Mouse (Mus musculus) limb, embryonic 12.5 days (tissue): ENCODE data around the gene Slc39a2. TPM values are rescaled to one million over a fixed set of nuclear protein-coding genes. Genes with fewer than 3 reads are reported as not detected.
"Not testable (repeated sequence)": the region's sequence is repeated elsewhere in the genome, so short reads cannot be mapped to it uniquely, and the experiment has no call there.

Source experiments
- ATAC-seq: fragments of 200-750 bp; cut with Nextera tagmentation; 2 replicates; pipeline ENCODE4 v1.8.0; 2017; ENCODE audit warnings: low read depth, moderate TSS enrichment; ENCODE audit not compliant: insufficient number of reproducible peaks, insufficient read depth, low FRiP score, low TSS enrichment
- H3K27ac ChIP-seq: fragments of 300-500 bp; sonication (generic); 2 replicates; pipeline ENCODE4 v1.5.1; 2016; ENCODE audit warnings: mild to moderate bottlenecking, moderate library complexity
- H3K27me3 ChIP-seq: fragments of 300-500 bp; sonication (generic); 2 replicates; pipeline ENCODE4 v1.6.1; 2016; ENCODE audit warnings: mild to moderate bottlenecking, moderate library complexity
- H3K36me3 ChIP-seq: fragments of 300-500 bp; sonication (generic); 2 replicates; pipeline ENCODE4 v1.6.1; 2016; ENCODE audit warnings: mild to moderate bottlenecking, moderate library complexity
- H3K4me1 ChIP-seq: fragments of 300-500 bp; sonication (generic); replicated peaks from 2 replicates; pipeline ENCODE4 v1.6.1; 2016
- H3K4me2 ChIP-seq: fragments of 300-500 bp; sonication (generic); 2 replicates; pipeline ENCODE4 v1.6.1; 2016; ENCODE audit warnings: mild to moderate bottlenecking, moderate library complexity
- H3K4me3 ChIP-seq: fragments of 300-500 bp; sonication (generic); replicated peaks from 2 replicates; pipeline ENCODE4 v1.5.1; 2016; ENCODE audit warnings: mild to moderate bottlenecking
- H3K9ac ChIP-seq: fragments of 300-500 bp; sonication (generic); replicated peaks from 2 replicates; pipeline ENCODE4 v1.6.1; 2016; ENCODE audit warnings: mild to moderate bottlenecking, moderate library complexity
- H3K9me3 ChIP-seq: fragments of 300-500 bp; sonication (generic); 2 replicates; pipeline ENCODE4 v1.6.1; 2016; ENCODE audit warnings: mild to moderate bottlenecking, moderate library complexity
- WGBS: fragments of 180-500 bp; shearing (Covaris S2); methylation state at CpG from one replicate; pipeline ENCODE4 v1.1.7; 2016; 5-methylcytosine and 5-hydroxymethylcytosine counted together
- polyA plus RNA-seq: library from polyadenylated mRNA; unstranded; fragments of >200 nt; fragmentation: Nextera tagmentation; extraction: Ambion mirVana; gene quantifications from 2 replicates; pipeline ENCODE4 v1.2.1, GENCODE M21; 2016

The Slc39a2 gene
- polyA plus RNA-seq, 1 experiment from 2014 or later, result 0.48 TPM

DNA sequence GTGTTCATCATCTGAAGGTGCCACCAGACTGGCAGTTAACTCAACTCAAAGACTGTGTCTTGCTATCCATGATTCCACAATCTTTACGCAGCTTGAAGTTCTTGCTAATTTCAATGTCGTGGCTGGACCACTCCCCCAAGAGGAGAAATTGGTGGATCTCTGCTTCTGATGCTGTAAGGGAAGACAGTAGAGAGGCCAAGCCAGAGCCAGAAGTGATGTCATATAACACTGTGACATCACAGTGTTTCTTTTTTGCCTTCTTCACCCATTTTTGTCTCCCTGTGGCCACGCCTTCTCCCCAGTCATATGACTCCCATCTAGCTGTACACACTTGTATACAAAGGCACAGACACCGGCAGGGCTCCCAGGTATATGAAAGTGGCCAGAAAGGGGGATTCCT lies 25.4 kb downstream of the Slc39a2 start, which contains the start of gene Tppp2:
Gene Tppp2, plus strand, starts transcription at position 301 of the 400 bp plus-strand sequence.
- no peaks in the 10 kb centered on the region for H3K9me3 ChIP-seq
- no peak within 1 kb of the TSS for H3K27ac ChIP-seq
- H3K9ac ChIP-seq, result no peak within 1 kb of the TSS
- peaks cover 16% of the 10 kb centered on the region for H3K4me1 ChIP-seq
- H3K36me3 ChIP-seq, result no peaks in the 10 kb centered on the region
- 85% methylated on average over 4 of the region's 4 CpGs for WGBS
- H3K4me3 ChIP-seq, result no peak within 1 kb of the TSS
- H3K27me3 ChIP-seq, result no peaks in the 10 kb centered on the region; the same call in 1 of the 2 replicates
- no peak within 1 kb of the TSS for H3K4me2 ChIP-seq
- no peak for ATAC-seq

DNA sequence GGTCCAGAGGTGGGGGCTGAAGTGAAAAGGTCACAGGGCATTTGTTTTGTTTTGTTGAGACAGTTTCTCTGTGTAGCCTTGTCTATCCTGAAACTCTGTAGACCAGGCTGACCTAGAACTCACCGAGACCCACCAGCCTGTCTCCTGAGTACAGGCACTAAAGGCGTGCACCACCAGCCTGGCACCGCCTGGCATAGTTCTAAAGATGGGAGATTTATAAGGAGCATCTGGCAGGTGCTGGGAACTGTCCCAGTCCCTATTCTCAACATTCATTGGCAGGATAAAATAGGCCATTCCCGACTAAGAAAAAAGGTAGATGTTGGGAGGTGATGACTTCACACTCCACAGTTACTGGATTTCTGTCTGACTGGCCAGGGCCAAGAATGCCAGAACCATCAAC lies 26.3 kb downstream of the Slc39a2 start:
- no peak overlapping the region for H3K27ac ChIP-seq
- no peaks in the 10 kb centered on the region; the same call in 1 of the 2 replicates for H3K27me3 ChIP-seq
- 91% methylated on average over 4 of the region's 4 CpGs for WGBS
- no peak overlapping the region for H3K9ac ChIP-seq
- H3K4me3 ChIP-seq, result no peak overlapping the region
- no peaks in the 10 kb centered on the region for H3K36me3 ChIP-seq
- H3K4me1 ChIP-seq, result peaks cover 14% of the 10 kb centered on the region
- H3K4me2 ChIP-seq, result no peak overlapping the region
- no peaks in the 10 kb centered on the region for H3K9me3 ChIP-seq
- no peak for ATAC-seq

DNA sequence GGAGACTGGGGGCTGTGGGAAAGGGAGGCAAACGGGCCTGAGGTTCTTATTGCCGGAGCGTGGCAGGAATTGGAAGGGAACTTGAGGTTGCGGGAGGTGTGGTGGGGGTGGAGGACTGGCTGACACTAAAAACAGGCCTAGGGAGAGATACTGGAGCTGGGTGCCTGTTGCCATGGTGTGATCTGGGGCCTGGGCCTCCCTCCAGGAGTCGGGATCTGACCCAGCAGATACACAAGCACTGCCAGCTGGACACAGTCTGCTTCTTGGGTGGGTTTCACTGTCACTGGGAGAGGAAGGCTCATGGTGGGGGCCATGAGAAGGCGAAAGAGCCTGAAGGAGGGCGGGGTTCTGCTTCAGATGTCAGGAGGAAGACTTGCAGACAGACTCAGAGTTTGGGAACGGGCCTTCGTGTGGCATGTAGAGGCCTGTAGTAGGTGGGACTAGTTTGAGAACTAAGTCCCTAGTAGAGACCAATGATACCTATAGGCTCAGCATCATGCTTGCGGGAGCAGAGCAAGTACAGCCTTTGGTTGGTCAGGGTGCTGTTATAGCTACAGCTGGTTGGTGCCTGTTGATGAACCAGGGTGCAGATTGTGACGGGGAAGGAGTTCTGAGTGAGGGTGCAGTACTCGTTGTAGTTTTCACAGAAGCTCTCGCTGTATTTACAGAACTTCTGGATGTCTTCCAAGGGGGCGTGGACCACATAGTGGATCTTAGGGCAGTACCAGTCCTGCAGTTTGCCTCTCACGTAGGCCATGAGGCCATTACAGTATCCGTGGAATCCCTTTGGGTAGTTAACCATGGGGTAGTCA lies 29.3 kb downstream of the Slc39a2 start:
- Histone ChIP-seq H3K36me3 (no peaks in the 10 kb centered on the region), H3K27ac (no peak overlapping the region)
- 81% methylated on average over 16 of the region's 16 CpGs for WGBS

DNA sequence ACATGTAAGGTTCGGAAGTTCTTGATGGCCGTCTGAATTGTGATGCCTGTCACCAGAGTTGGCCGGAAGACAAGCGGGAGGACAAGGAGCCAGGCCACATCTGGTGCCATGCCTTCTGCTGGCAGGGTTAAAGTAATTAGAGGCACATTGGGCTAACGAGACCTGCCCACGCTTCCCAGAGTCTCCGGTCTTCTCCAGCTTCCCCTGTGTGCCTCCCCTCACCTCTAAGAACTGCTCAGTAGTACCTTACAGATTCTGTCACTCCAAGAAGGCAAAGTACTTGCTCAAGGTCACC lies 29.8 kb downstream of the Slc39a2 start, which contains the start of gene Rnase13:
Gene Rnase13, minus strand, starts transcription at position 203 of the 295 bp plus-strand sequence.
- Histone ChIP-seq H3K9me3 (no peaks in the 10 kb centered on the region), H3K4me1 (no peaks in the 10 kb centered on the region; the same call in 1 of the 2 replicates), H3K9ac (no peak within 1 kb of the TSS; the same call in 1 of the 2 replicates), H3K4me3 (no peak within 1 kb of the TSS), H3K27me3 (no peaks in the 10 kb centered on the region; the same call in 1 of the 2 replicates), H3K27ac (no peak within 1 kb of the TSS), H3K4me2 (no peak within 1 kb of the TSS), H3K36me3 (no peaks in the 10 kb centered on the region)
- ATAC-seq, result no peak
- 78% methylated on average over 7 of the region's 7 CpGs for WGBS

More for the DNA sequence above, 29.3 kb downstream of the Slc39a2 start:
- no peak overlapping the region for H3K4me3 ChIP-seq
- H3K9ac ChIP-seq, result no peak overlapping the region; the same call in 1 of the 2 replicates
- H3K27me3 ChIP-seq, result no peaks in the 10 kb centered on the region; the same call in 1 of the 2 replicates
- H3K9me3 ChIP-seq, result no peaks in the 10 kb centered on the region
- no peak overlapping the region for H3K4me2 ChIP-seq
- no peaks in the 10 kb centered on the region; the same call in 1 of the 2 replicates for H3K4me1 ChIP-seq
- ATAC-seq, result 0 out of 2 replicates have a peak, but pooled peaks have one; percentile 28

DNA sequence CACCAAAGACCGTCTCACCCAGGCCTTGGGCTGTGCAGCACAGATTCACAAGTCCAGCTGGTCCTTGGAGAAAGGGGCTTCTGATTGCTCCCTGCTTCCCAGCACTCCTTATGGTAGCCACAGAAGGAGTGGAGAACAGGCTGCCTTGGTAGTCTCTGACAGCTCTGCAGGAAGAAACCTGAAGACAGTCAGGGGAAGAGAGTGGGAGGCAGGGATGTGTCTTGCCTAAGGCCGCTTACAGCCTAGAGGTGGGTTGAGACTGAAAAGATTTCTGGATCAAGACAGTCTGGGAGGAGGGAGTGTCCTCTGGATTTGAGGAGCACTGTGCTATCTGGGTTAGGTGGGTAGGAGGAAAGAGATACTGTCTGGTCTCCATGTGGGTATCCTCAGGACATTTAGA lies 30.2 kb downstream of the Slc39a2 start:
- Histone ChIP-seq H3K4me1 (no peaks in the 10 kb centered on the region; the same call in 1 of the 2 replicates), H3K9ac (no peak overlapping the region), H3K4me2 (no peak overlapping the region), H3K27ac (no peak overlapping the region), H3K9me3 (no peaks in the 10 kb centered on the region), H3K36me3 (no peaks in the 10 kb centered on the region), H3K4me3 (no peak overlapping the region), H3K27me3 (no peaks in the 10 kb centered on the region; the same call in 1 of the 2 replicates)
- no peak for ATAC-seq
- WGBS, result 79% methylated on average over 2 of the region's 2 CpGs

DNA sequence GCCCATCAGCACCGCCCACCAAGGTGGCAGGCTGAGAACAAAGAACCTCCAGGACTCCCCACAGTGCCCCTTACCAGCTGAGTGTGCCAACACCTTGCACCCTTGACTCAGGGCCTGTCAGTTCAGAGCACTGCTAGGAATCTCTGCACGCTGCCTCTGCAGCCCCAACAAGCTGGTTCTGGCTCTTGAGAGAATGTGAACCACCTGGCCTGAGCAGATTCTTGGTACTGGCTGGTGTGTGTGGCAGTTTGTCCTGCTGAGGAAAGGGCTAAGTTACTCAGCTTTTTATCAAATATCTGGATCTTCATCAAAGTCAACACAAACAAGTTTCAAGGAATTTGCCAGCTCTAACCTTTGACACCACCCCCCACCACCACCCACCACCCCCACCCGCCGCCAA lies 30.8 kb downstream of the Slc39a2 start:
- Histone ChIP-seq H3K4me1 (no peaks in the 10 kb centered on the region; the same call in 1 of the 2 replicates), H3K9ac (no peak overlapping the region), H3K36me3 (no peaks in the 10 kb centered on the region), H3K27me3 (no peaks in the 10 kb centered on the region), H3K4me3 (no peak overlapping the region), H3K27ac (no peak overlapping the region), H3K9me3 (no peaks in the 10 kb centered on the region), H3K4me2 (no peak overlapping the region)
- no peak for ATAC-seq
- 71% methylated on average over 4 of the region's 4 CpGs for WGBS

DNA sequence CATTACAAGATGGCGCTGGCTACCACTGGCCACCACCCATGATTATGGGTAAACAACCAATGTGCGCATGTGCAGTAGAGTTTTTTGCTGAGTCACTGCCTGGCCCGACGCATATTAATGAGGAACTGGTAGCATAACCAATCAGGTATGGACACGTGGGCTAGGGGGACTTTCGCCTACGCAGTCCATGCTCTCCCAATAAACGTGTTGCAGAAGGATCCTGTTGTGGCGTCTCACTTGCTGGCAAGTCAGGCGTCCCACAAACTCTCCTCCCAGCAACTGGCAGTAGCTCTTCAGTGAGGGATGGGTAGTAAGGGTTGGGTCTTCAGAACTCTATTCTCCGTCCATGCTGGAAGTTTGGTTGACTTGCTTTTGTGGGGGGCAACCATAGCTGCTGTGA lies 34.2 kb downstream of the Slc39a2 start:
- H3K4me1 ChIP-seq, H3K9ac ChIP-seq, H3K27ac ChIP-seq, ATAC-seq, H3K4me3 ChIP-seq, H3K36me3 ChIP-seq, H3K27me3 ChIP-seq, H3K9me3 ChIP-seq, H3K4me2 ChIP-seq: not testable (repeated sequence)
- WGBS, result 94% methylated on average over 11 of the region's 11 CpGs

DNA sequence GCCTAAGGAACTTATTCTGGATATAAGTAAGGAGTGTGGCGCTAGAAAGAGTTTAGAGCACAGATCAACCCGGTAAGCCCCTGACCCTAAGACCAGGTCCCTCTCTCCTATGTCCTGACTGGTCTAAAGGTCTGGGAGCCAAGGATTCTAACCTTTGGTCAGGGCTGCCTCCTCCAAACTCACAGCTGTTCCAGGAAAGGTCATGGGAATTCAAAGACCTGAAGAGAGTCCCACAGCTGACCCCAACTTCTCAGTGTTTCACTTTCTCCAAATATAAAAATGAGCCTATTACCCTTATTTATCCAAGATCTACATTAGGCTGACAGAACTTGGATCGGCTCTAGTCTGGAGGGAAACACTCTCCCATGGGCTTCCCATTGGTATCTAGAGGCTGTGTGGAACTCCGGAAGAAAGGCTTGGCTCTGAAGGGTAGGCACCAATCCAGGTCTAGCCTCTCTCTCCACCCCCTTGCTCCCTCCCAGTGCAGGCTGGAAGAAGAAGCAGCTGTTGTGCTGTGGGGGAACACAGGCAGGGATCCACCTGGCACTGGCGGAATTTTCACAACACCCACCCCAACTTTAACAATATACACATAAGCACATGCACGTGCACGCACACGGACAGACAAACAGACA lies 36.7 kb downstream of the Slc39a2 start:
- no peak overlapping the region for H3K4me3 ChIP-seq
- peaks cover 5% of the 10 kb centered on the region; the same call in 1 of the 2 replicates for H3K9me3 ChIP-seq
- H3K4me1 ChIP-seq, result peaks cover 8% of the 10 kb centered on the region
- no peak overlapping the region for H3K4me2 ChIP-seq
- H3K36me3 ChIP-seq, result no peaks in the 10 kb centered on the region
- no peak overlapping the region for H3K9ac ChIP-seq
- 80% methylated on average over 8 of the region's 8 CpGs for WGBS
- ATAC-seq, result no peak
- H3K27me3 ChIP-seq, result no peaks in the 10 kb centered on the region
- no peak overlapping the region for H3K27ac ChIP-seq

DNA sequence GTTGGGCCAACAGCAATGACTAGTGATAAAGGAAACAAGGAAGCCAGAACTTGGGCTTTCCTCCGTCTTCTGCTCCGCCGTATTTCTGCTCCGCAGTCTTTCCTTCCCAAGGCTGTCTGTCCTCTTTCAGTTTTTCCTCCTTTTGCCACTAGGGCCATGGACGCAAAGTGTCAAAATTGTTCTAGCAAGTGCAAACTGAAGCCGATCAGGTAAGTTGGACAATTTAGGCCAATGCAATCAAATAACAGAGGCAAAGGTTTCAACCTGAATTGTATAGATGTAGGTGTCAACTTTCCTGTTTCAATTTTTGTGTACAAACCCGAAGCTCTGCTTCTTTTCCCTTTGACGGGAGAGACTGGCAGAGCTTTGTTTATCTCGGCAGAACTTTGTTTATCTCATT lies 37.3 kb downstream of the Slc39a2 start:
- Histone ChIP-seq H3K4me2 (no peak overlapping the region), H3K4me3 (no peak overlapping the region), H3K9ac (no peak overlapping the region), H3K4me1 (peaks cover 8% of the 10 kb centered on the region), H3K27me3 (no peaks in the 10 kb centered on the region), H3K9me3 (peaks cover 8% of the 10 kb centered on the region; the same call in 1 of the 2 replicates), H3K36me3 (no peaks in the 10 kb centered on the region), H3K27ac (no peak overlapping the region)
- WGBS, result 59% methylated on average over 9 of the region's 9 CpGs
- ATAC-seq, result no peak

DNA sequence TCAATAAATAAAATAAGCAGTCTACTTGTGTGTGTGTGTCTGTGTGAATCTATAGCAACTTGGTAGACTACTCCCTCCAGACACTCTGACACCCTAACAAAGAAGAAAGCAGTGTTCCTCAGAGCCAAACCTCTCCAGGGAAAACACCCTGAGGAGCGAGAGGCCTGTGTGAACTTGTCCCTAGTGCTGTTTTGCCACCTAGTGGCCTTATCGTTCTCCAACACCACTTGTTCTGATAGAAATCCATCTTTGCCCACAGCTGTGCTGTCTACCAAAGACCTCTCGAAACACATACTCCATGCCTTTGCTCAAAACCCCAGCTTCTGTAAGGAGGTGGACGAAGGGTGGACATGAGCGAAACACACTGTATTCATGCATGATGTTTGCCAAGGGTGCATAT lies 38.1 kb downstream of the Slc39a2 start:
- 0 out of 2 replicates have a peak, but pooled peaks have one; percentile 41 for ATAC-seq
- Histone ChIP-seq H3K9ac (no peak overlapping the region), H3K27ac (no peak overlapping the region), H3K27me3 (no peaks in the 10 kb centered on the region), H3K4me2 (no peak overlapping the region), H3K4me3 (no peak overlapping the region), H3K4me1 (peaks cover 8% of the 10 kb centered on the region), H3K9me3 (peaks cover 8% of the 10 kb centered on the region; the same call in 1 of the 2 replicates), H3K36me3 (no peaks in the 10 kb centered on the region)
- 31% methylated on average over 5 of the region's 5 CpGs for WGBS
